Mouse (Mus musculus) brain, embryonic 14.5 days (tissue): ENCODE data around the gene Thra.

ENCODE experiments used
- CTCF ChIP-seq: fragments of 200-500 bp; IDR thresholded peaks from 2 replicates; pipeline ENCODE4 v1.5.1; 2012; ENCODE audit warnings: inconsistent platforms, mild to moderate bottlenecking, moderate library complexity, borderline replicate concordance; ENCODE audit not compliant: insufficient read depth, insufficient read length; ENCODE audit errors: extremely low read depth
- POLR2A ChIP-seq: fragments of 200-500 bp; IDR thresholded peaks from 2 replicates; pipeline ENCODE4 v1.6.1; 2012; ENCODE audit warnings: mild to moderate bottlenecking, inconsistent platforms, borderline replicate concordance; ENCODE audit not compliant: poor library complexity, insufficient read depth, insufficient read length, severe bottlenecking; ENCODE audit errors: extremely low read depth

DNA sequence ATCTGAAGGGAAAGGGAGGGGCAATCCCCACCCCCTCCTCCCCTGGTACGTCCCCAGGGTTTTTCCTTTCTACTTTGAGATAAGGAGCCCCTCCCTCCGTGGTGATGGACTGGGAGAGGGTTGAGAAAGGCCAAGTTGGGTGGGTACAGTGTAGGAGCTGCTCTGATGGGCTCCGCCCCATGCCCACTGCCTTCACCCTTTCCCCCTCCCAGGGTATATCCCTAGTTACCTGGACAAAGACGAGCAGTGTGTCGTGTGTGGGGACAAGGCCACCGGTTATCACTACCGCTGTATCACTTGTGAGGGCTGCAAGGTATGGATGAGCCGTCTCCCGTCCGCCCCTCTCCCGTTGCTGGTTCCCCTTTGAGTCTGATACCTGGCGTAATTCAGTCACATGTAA is 16.3 kb downstream of the Thra start:
- no peak for TF ChIP-seq CTCF
- no peak for TF ChIP-seq POLR2A
